Mouse (Mus musculus): ENCODE results near the gene Aqp9. TPM values are rescaled to one million over a fixed set of nuclear protein-coding genes. Genes with fewer than 3 reads are reported as not detected.

Aqp9 gene
- polyA plus RNA-seq (2014; fragmentation: Nextera tagmentation; extraction: Ambion mirVana), result 0.09 and 0.20 TPM in 2 replicates

DNA sequence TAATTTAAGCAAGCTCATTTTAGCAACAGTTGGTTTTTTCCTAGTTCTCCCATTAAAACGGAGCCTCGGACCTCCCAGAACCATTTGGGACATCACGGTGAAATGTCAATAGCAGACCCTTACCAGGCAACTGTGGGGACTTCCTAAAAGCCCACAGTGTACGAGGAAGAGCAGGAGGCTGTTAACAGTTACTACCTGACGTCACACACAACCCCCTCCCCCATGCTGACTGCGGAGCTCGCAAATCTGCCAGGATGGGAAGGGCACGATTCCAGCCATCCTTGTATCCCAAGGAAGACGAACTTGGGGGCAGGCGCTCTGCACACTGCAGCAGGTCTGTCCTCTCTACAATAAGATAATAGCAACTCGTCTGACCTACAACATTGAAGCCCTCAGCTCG is at the start of gene Aqp9:
Gene Aqp9, minus strand, starts transcription at position 172 of the 400 bp plus-strand sequence.
- no peak within 1 kb of the TSS for H3K4me3 ChIP-seq (ENCODE audit: low read depth, low read length)
- no peak for ATAC-seq (replicated peaks; ENCODE audit: low FRiP score)
- no peak within 1 kb of the TSS for H3K27ac ChIP-seq (ENCODE audit: low read depth, low read length)
- H3K4me1 ChIP-seq (replicated peaks; ENCODE audit: control insufficient read depth, insufficient read depth, low read length), result no peaks in the 10 kb centered on the region
- no peak for DNase-seq (ENCODE audit: low spot score)
- H3K36me3 ChIP-seq (ENCODE audit: control insufficient read depth, insufficient read depth, low read length), result no peaks in the 10 kb centered on the region
- no peaks in the 10 kb centered on the region for H3K9me3 ChIP-seq (ENCODE audit: control insufficient read depth, low read length)
- WGBS, result 45% methylated on average over 12 of the region's 12 CpGs
- no peak within 1 kb of the TSS for H3K4me2 ChIP-seq (ENCODE audit: low read depth, low read length, severe bottlenecking)
- no peak within 1 kb of the TSS for H3K9ac ChIP-seq (ENCODE audit: low read length)
- no peaks in the 10 kb centered on the region for H3K27me3 ChIP-seq (ENCODE audit: control insufficient read depth, insufficient read depth, low read length)

DNA sequence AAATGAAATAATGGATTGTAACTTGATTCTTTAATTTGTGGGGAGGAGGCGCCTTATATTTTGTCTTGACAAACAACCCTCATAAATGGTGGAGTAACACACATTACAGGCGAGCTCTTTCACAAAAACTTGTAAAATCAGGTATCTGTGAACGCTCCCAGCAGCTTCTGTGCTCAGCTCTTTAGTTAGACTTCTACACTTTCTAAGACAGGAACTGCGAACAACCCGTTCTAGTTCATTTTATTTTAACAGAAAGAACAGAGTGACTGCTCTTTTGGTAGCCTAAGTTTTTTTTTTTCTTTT is 49.3 kb upstream of the Aqp9 start:
- H3K4me1 ChIP-seq (replicated peaks; ENCODE audit: control insufficient read depth, insufficient read depth, low read length), result peaks cover 13% of the 10 kb centered on the region
- no peak overlapping the region for H3K4me3 ChIP-seq (ENCODE audit: low read depth, low read length)
- WGBS, result 7% methylated on average over 5 of the region's 5 CpGs
- H3K27ac ChIP-seq (ENCODE audit: low read depth, low read length), result no peak overlapping the region
- H3K27me3 ChIP-seq (ENCODE audit: control insufficient read depth, insufficient read depth, low read length), result peaks cover 60% of the 10 kb centered on the region
- ATAC-seq (replicated peaks; ENCODE audit: low FRiP score) (no peak), DNase-seq (ENCODE audit: low spot score) (no peak)
- H3K36me3 ChIP-seq (ENCODE audit: control insufficient read depth, insufficient read depth, low read length), result no peaks in the 10 kb centered on the region
- no peaks in the 10 kb centered on the region for H3K9me3 ChIP-seq (ENCODE audit: control insufficient read depth, low read length)
- no peak overlapping the region for H3K9ac ChIP-seq (ENCODE audit: low read length)
- H3K4me2 ChIP-seq (ENCODE audit: low read depth, low read length, severe bottlenecking), result no peak overlapping the region

GRCm38 (mm10) chr9:71216996-71217792 is 48.7 kb upstream of the Aqp9 start:
- DNase-seq (ENCODE audit: low spot score) (no peak), ATAC-seq (replicated peaks; ENCODE audit: low FRiP score) (no peak)
- Histone ChIP-seq H3K36me3 (ENCODE audit: control insufficient read depth, insufficient read depth, low read length) (no peaks in the 10 kb centered on the region), H3K4me2 (ENCODE audit: low read depth, low read length, severe bottlenecking) (no peak overlapping the region), H3K27me3 (ENCODE audit: control insufficient read depth, insufficient read depth, low read length) (peaks cover 58% of the 10 kb centered on the region), H3K27ac (ENCODE audit: low read depth, low read length) (no peak overlapping the region), H3K9ac (ENCODE audit: low read length) (no peak overlapping the region), H3K4me1 (replicated peaks; ENCODE audit: control insufficient read depth, insufficient read depth, low read length) (peaks cover 13% of the 10 kb centered on the region), H3K4me3 (ENCODE audit: low read depth, low read length) (no peak overlapping the region), H3K9me3 (ENCODE audit: control insufficient read depth, low read length) (no peaks in the 10 kb centered on the region)
- 1% methylated on average over 20 of the region's 20 CpGs for WGBS

DNA sequence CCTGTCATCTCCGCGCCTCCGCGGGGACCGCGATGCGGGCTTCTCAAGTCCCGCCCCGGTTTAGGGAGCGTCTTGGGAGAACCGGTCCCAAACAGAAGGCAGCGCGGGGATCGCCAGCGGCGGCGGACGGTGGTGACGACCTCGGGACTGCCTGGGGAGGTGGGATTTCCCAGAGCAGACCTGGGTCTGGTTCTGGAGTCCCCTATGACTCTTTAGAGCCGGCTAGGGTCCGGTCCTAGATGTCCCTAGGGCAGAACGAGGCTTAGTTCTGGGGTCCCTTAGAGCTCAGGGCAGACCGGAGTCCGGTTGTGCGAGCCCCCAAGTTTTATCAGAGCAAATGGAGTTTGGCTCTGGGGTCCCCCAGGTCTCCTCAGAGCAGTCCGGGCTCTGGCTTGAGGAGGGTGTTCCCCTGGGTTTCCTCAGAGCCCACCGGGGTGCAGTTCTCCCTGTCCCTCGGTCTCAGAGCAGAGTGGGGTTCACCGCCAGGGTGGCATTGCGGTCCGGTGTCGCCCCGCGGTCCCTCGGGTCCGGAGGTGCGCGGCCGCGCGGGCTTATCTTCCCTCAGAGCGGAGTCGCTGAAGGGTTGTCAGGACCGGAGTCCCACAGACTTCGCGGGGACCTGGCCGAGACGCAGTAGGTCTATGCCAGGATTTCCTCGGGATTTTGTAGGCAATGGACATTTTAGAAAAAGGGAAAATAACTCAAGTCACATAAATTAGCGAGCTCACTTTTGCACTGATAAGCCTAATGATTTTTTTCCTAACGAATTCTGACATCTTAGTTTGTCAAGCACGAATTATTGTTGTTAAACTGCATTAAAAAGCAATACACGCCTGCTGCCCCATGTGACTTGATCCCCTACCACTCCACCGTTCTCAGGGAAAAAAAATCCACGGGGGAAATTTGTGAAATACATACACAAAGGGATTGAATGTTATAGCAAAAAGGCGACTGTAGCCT is 47.8 kb upstream of the Aqp9 start:
- Histone ChIP-seq H3K9me3 (ENCODE audit: control insufficient read depth, low read length) (no peaks in the 10 kb centered on the region), H3K36me3 (ENCODE audit: control insufficient read depth, insufficient read depth, low read length) (no peaks in the 10 kb centered on the region), H3K4me1 (replicated peaks; ENCODE audit: control insufficient read depth, insufficient read depth, low read length) (peaks cover 13% of the 10 kb centered on the region), H3K27ac (ENCODE audit: low read depth, low read length) (no peak overlapping the region), H3K4me3 (ENCODE audit: low read depth, low read length) (peak overlapping the region; percentile 29), H3K4me2 (ENCODE audit: low read depth, low read length, severe bottlenecking) (peak overlapping the region; percentile 51), H3K9ac (ENCODE audit: low read length) (no peak overlapping the region), H3K27me3 (ENCODE audit: control insufficient read depth, insufficient read depth, low read length) (peaks cover 58% of the 10 kb centered on the region)
- under 1% methylated on average over 57 of the region's 57 CpGs for whole genome bisulfite sequencing
- DNase-seq (ENCODE audit: low spot score) (peak; percentile 77), ATAC-seq (replicated peaks; ENCODE audit: low FRiP score) (0 out of 2 replicates have a peak, but pooled peaks have one; percentile 39)

- H3K9ac ChIP-seq (ENCODE audit: low read length), result 0 out of 2 replicates have a peak within 1 kb of the TSS, but pooled peaks have one; percentile 27
- peak; percentile 66 for ATAC-seq (replicated peaks; ENCODE audit: low FRiP score)
These were observed 47.0 kb upstream of the Aqp9 start, which contains the start of gene Aldh1a2 for GRCm38 (mm10) chr9:71215248-71216035. Gene Aldh1a2, plus strand, starts transcription at chr9:71215789.

DNA sequence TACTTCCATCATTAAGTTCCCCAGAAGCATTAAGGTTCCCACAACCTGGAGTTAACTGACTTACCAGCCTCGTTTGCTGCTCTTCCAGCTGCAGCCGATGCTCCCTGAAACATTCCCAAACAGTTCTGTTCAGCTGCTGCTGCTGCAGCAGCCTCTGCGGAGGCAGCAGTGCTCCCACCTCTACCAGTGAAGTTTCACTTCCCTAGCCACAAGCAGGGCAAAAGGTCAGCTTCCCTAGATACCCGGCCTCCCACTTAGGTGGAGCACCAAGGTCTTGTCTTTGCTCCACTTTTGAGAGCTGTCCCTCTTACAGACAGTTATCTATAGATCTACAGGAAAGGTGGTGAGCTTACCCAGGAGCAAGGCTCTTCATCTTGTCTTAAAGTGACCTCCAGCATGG is 45.2 kb upstream of the Aqp9 start:
- Histone ChIP-seq H3K27ac (ENCODE audit: low read depth, low read length) (no peak overlapping the region), H3K4me1 (replicated peaks; ENCODE audit: control insufficient read depth, insufficient read depth, low read length) (peaks cover 13% of the 10 kb centered on the region), H3K4me2 (ENCODE audit: low read depth, low read length, severe bottlenecking) (no peak overlapping the region), H3K4me3 (ENCODE audit: low read depth, low read length) (no peak overlapping the region), H3K9ac (ENCODE audit: low read length) (no peak overlapping the region), H3K27me3 (ENCODE audit: control insufficient read depth, insufficient read depth, low read length) (peaks cover 44% of the 10 kb centered on the region), H3K36me3 (ENCODE audit: control insufficient read depth, insufficient read depth, low read length) (no peaks in the 10 kb centered on the region), H3K9me3 (ENCODE audit: control insufficient read depth, low read length) (no peaks in the 10 kb centered on the region)
- DNase-seq (ENCODE audit: low spot score) (no peak), ATAC-seq (replicated peaks; ENCODE audit: low FRiP score) (no peak)
- WGBS, result 41% methylated on average over 4 of the region's 4 CpGs

More at GRCm38 (mm10) chr9:71215248-71216035, 47.0 kb upstream of the Aqp9 start, which contains the start of gene Aldh1a2:
- peak within 1 kb of the TSS; percentile 51 for H3K4me2 ChIP-seq (ENCODE audit: low read depth, low read length, severe bottlenecking)
- peak within 1 kb of the TSS; percentile 29 for H3K4me3 ChIP-seq (ENCODE audit: low read depth, low read length)
- H3K27ac ChIP-seq (ENCODE audit: low read depth, low read length), result no peak within 1 kb of the TSS
- H3K27me3 ChIP-seq (ENCODE audit: control insufficient read depth, insufficient read depth, low read length), result peaks cover 58% of the 10 kb centered on the region
- no peaks in the 10 kb centered on the region for H3K36me3 ChIP-seq (ENCODE audit: control insufficient read depth, insufficient read depth, low read length)
- WGBS, result under 1% methylated on average over 74 of the region's 97 CpGs
- peak; percentile 83 for DNase-seq (ENCODE audit: low spot score)
- H3K4me1 ChIP-seq (replicated peaks; ENCODE audit: control insufficient read depth, insufficient read depth, low read length), result peaks cover 13% of the 10 kb centered on the region
- H3K9me3 ChIP-seq (ENCODE audit: control insufficient read depth, low read length), result no peaks in the 10 kb centered on the region

GRCm38 (mm10) chr9:71210870-71211269 is 42.4 kb upstream of the Aqp9 start:
- Histone ChIP-seq H3K4me2 (ENCODE audit: low read depth, low read length, severe bottlenecking) (no peak overlapping the region), H3K27ac (ENCODE audit: low read depth, low read length) (no peak overlapping the region), H3K4me3 (ENCODE audit: low read depth, low read length) (no peak overlapping the region), H3K27me3 (ENCODE audit: control insufficient read depth, insufficient read depth, low read length) (peaks cover 26% of the 10 kb centered on the region), H3K9ac (ENCODE audit: low read length) (no peak overlapping the region), H3K36me3 (ENCODE audit: control insufficient read depth, insufficient read depth, low read length) (no peaks in the 10 kb centered on the region), H3K4me1 (replicated peaks; ENCODE audit: control insufficient read depth, insufficient read depth, low read length) (peaks cover 7% of the 10 kb centered on the region), H3K9me3 (ENCODE audit: control insufficient read depth, low read length) (no peaks in the 10 kb centered on the region)
- 10% methylated on average over 2 of the region's 2 CpGs for WGBS
- DNase-seq (ENCODE audit: low spot score), result peak; percentile 62
- no peak for ATAC-seq (replicated peaks; ENCODE audit: low FRiP score)

GRCm38 (mm10) chr9:71209299-71209698 is 40.8 kb upstream of the Aqp9 start:
- ATAC-seq (replicated peaks; ENCODE audit: low FRiP score), result no peak
- Histone ChIP-seq H3K27ac (ENCODE audit: low read depth, low read length) (no peak overlapping the region), H3K4me3 (ENCODE audit: low read depth, low read length) (no peak overlapping the region), H3K36me3 (ENCODE audit: control insufficient read depth, insufficient read depth, low read length) (no peaks in the 10 kb centered on the region), H3K4me1 (replicated peaks; ENCODE audit: control insufficient read depth, insufficient read depth, low read length) (no peaks in the 10 kb centered on the region), H3K27me3 (ENCODE audit: control insufficient read depth, insufficient read depth, low read length) (peaks cover 11% of the 10 kb centered on the region), H3K9me3 (ENCODE audit: control insufficient read depth, low read length) (no peaks in the 10 kb centered on the region), H3K9ac (ENCODE audit: low read length) (no peak overlapping the region), H3K4me2 (ENCODE audit: low read depth, low read length, severe bottlenecking) (no peak overlapping the region)
- DNase-seq (ENCODE audit: low spot score), result no peak
- WGBS, result 65% methylated on average over 3 of the region's 3 CpGs

All from forebrain, embryonic 11.5 days (tissue).